Mouse (Mus musculus) midbrain, embryonic 10.5 days (tissue): ENCODE data around the gene Prr15l. TPM values are rescaled to one million over a fixed set of nuclear protein-coding genes. Genes with fewer than 3 reads are reported as not detected.

ENCODE experiments used
- DNase-seq: peaks from one replicate; pipeline ENCODE4 v3.0.0-alpha.2; 2017; ENCODE audit warnings: low spot score
- H3K27ac ChIP-seq: fragments of 300-500 bp; sonication (generic); replicated peaks from 2 replicates; pipeline ENCODE4 v1.5.1; 2016; ENCODE audit warnings: mild to moderate bottlenecking
- H3K27me3 ChIP-seq: fragments of 300-500 bp; sonication (generic); 2 replicates; pipeline ENCODE4 v1.6.1; 2016; ENCODE audit warnings: low read depth, mild to moderate bottlenecking; ENCODE audit not compliant: poor library complexity, severe bottlenecking
- H3K36me3 ChIP-seq: fragments of 300-500 bp; sonication (generic); 2 replicates; pipeline ENCODE4 v1.6.1; 2016; ENCODE audit warnings: mild to moderate bottlenecking, moderate library complexity
- H3K4me1 ChIP-seq: fragments of 300-500 bp; sonication (generic); 2 replicates; pipeline ENCODE4 v1.6.1; 2016
- H3K4me3 ChIP-seq: fragments of 300-500 bp; sonication (generic); 2 replicates; pipeline ENCODE4 v1.5.1; 2016; ENCODE audit warnings: mild to moderate bottlenecking, moderate library complexity
- H3K9me3 ChIP-seq: fragments of 300-500 bp; sonication (generic); replicated peaks from 2 replicates; pipeline ENCODE4 v1.6.1; 2016; ENCODE audit warnings: mild to moderate bottlenecking
- whole genome bisulfite sequencing: fragments of 180-500 bp; shearing (Covaris S2); methylation state at CpG from one replicate; pipeline ENCODE4 v1.1.7; 2016; 5-methylcytosine and 5-hydroxymethylcytosine counted together
- polyA plus RNA-seq: library from polyadenylated mRNA; unstranded; fragments of >200 nt; fragmentation: Nextera tagmentation; extraction: Ambion mirVana; gene quantifications from 2 replicates; pipeline ENCODE4 v1.2.1, GENCODE M21; 2016

Prr15l gene
- 0.04 and 0.05 TPM in 2 replicates for polyA plus RNA-seq

DNA sequence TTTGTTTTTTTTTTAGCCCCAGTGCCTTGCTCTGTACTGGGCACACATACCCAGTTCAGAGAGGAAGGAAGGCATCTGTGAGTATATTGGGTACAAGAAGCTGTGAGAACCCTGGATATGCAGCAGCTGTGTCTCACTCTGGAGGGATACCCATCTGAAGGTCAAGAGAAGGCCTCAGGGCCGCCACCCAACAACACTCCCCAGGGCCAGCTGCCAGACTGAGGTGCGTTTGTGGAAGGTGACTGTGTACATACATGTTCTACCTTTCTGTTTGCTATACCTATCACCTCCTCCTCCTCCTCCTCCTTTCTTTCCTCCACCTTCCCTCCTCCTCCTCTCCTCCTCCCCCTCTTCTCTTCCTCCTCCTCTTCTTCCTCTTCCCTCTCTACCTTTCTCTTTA is at the start of gene Prr15l:
TSS of gene Prr15l (plus strand) at position 17 of the 400 bp plus-strand sequence.
- DNase-seq = no peak
- Histone ChIP-seq H3K4me1 (peaks cover 20% of the 10 kb centered on the region), H3K36me3 (no peaks in the 10 kb centered on the region), H3K4me3 (no peak within 1 kb of the TSS), H3K9me3 (no peaks in the 10 kb centered on the region), H3K27me3 (peaks cover 34% of the 10 kb centered on the region), H3K27ac (no peak within 1 kb of the TSS; the same call in 1 of the 2 replicates)
- 68% methylated on average over 2 of the region's 2 CpGs for WGBS

DNA sequence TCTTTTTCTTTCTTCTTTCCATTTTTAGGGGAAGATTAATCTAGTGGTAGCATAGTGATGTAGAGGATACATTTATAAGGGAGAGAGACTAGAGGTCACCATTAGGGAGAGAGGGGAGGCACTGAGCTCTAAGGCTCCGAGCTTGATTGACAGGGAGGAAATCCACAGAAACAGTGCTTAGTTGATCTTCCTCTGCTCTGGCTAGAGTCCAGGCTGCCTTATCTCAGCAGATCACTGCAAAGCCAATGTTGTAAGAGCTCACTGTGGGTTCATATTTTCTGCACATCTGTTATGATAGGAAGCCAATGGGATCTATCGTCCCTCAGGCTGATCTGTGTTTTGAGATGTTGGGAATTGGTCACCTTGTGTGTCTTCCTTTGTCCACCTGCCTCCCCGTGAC is 49.2 kb upstream of the Prr15l start:
- 30% methylated on average over 3 of the region's 3 CpGs for WGBS
- H3K9me3 ChIP-seq = no peaks in the 10 kb centered on the region
- H3K4me3 ChIP-seq = peak overlapping the region; percentile 12; the same call in 1 of the 2 replicates
- no peaks in the 10 kb centered on the region for H3K27me3 ChIP-seq
- peak overlapping the region; percentile 99 for H3K27ac ChIP-seq
- peaks cover 75% of the 10 kb centered on the region for H3K4me1 ChIP-seq
- DNase-seq = peak; percentile 40
- no peaks in the 10 kb centered on the region for H3K36me3 ChIP-seq

DNA sequence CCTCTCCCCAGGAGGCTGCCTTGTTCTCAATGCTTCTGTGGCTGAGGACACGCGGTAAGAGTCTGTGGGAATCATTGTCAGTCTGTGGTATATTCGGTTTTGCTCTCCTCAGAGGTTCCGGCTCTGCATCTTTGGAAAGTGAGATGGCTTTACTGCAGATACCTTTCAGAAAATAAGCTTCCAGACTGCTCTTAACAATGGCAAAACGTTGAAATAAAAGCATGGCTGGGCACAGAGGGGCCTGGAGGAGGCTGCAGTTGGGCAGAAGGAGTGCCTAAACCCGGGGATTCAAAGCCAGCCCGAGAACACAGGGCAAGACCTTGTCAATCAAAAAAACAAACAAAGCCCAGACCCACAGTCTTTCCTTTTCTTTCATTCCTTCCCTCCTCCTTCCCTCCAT is 48.5 kb upstream of the Prr15l start:
- no peaks in the 10 kb centered on the region for H3K9me3 ChIP-seq
- peak overlapping the region; percentile 99 for H3K27ac ChIP-seq
- 15% methylated on average over 7 of the region's 7 CpGs for WGBS
- H3K4me1 ChIP-seq = peaks cover 74% of the 10 kb centered on the region
- H3K27me3 ChIP-seq = no peaks in the 10 kb centered on the region
- H3K36me3 ChIP-seq = no peaks in the 10 kb centered on the region
- H3K4me3 ChIP-seq = peak overlapping the region; percentile 12; the same call in 1 of the 2 replicates
- DNase-seq = peak; percentile 71

DNA sequence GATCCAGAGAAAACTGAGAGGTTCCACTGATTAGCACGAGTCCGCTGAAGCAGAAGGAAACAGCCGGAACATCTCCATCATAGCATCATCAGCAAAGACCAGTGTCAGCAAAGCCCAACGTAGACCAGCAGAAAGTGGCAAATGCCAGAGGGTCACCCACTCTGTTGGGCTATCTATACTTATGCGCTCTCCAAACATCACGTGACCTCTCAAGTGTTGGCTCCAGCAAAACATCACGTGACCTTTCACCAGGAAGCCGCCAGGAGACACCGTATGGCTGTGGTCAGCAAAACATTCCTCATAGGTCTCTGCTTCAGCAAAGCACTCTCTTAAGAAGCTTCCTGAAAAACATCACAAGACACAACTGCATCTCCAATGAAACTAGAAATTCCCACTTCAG is 47.6 kb upstream of the Prr15l start:
- Histone ChIP-seq H3K4me3 (no peak overlapping the region), H3K36me3 (no peaks in the 10 kb centered on the region), H3K27ac (peak overlapping the region; percentile 99), H3K9me3 (no peaks in the 10 kb centered on the region), H3K4me1 (peaks cover 74% of the 10 kb centered on the region), H3K27me3 (no peaks in the 10 kb centered on the region)
- WGBS = 93% methylated on average over 9 of the region's 9 CpGs
- no peak for DNase-seq

DNA sequence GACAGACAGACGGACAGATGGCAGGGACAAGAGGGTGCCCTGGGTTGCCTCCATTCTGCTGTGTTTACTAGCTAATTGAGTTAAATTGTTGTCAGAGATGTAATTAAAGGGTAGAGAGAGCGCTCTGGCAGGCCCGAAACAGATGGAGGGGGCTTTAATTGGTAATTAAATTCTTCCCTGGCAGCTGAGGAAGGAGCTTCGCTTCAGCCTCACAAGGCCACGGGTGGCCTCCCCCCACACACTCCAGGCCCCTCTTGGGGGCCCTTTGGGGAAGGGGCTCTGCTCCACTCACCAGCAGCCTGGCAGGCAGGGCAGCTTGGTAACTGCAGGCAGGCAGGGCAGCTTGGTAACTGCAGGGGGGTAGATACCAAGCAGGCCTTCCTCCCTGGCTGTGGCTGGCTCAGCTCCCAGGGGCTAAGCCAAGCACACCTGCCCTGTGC is 42.0 kb upstream of the Prr15l start:
- Histone ChIP-seq H3K27ac (peak overlapping the region; percentile 93), H3K4me3 (no peak overlapping the region), H3K4me1 (peaks cover 40% of the 10 kb centered on the region), H3K36me3 (no peaks in the 10 kb centered on the region), H3K27me3 (no peaks in the 10 kb centered on the region), H3K9me3 (no peaks in the 10 kb centered on the region)
- no peak for DNase-seq
- 31% methylated on average over 5 of the region's 5 CpGs for WGBS

DNA sequence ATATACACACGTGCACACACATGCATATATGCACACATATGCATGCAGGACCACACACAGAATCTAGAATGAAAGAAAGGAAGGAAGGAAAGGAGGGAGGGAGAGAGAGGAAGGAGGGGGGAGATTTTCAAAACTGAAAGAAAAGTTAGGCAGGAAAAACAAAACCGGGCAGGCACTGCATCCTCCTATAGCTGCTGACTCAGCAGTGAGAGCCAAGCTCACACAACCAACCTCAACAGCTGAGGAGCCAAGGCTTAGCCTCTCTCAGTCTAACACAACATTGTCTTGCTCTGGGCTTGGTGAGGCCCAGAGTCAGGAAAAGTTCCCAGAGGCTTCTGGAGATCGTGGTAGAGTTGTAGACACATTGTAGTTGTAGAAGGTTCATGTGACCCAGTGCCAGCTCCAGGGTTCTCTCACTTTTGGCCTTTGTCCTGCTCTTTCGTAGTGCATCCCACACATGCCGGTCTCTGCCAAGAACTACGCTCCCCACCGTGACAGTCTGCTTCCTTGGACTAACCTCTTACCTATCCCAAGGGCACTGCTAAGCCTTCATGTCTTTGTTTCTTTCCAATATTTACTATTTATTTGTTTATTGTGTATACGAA is 40.9 kb upstream of the Prr15l start:
- Histone ChIP-seq H3K27ac (peak overlapping the region; percentile 93), H3K36me3 (no peaks in the 10 kb centered on the region), H3K4me3 (no peak overlapping the region), H3K4me1 (peaks cover 47% of the 10 kb centered on the region), H3K27me3 (no peaks in the 10 kb centered on the region), H3K9me3 (no peaks in the 10 kb centered on the region)
- no peak for DNase-seq
- 89% methylated on average over 8 of the region's 8 CpGs for WGBS

DNA sequence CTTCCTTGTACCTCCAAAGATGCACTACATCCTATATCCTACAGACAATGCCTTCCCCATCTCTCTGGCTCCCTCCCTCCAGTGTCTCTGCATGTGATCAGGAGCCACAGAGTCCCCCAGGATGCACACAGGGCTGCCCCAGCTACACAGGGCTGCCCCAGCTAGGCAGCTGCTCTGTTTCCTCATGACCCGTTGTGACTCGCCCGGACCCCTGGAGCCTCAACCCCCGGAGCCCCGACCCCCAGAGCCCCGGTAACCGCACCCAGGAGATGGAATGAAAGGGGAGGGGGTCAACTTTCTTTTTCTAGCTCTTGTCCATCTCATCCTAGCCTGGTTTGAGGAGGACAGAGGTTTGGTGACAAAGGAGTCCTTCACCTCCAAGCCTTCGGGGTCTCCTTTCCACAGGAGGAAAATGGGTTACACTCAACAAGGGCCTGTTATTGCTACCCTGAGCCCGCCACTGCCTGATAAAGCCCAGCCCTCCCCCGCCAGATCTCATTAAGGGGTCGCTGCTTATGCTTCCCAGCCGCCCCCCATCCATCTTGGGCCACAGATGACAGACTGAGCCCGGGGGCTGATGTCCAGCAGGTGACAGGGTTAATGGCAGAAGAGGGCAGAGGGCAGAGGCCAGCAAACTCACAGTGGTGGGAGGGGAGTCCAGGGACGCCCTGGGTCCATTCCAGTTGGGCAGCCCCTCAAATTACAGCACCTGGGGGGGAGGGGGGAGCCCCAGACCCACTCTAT is 35.9 kb upstream of the Prr15l start:
- no peaks in the 10 kb centered on the region for H3K36me3 ChIP-seq
- no peak for DNase-seq
- H3K9me3 ChIP-seq = peaks cover 3% of the 10 kb centered on the region; the same call in 1 of the 2 replicates
- no peak overlapping the region for H3K4me3 ChIP-seq
- peaks cover 41% of the 10 kb centered on the region for H3K4me1 ChIP-seq
- H3K27me3 ChIP-seq = no peaks in the 10 kb centered on the region
- peak overlapping the region; percentile 93 for H3K27ac ChIP-seq
- 49% methylated on average over 14 of the region's 14 CpGs for WGBS

DNA sequence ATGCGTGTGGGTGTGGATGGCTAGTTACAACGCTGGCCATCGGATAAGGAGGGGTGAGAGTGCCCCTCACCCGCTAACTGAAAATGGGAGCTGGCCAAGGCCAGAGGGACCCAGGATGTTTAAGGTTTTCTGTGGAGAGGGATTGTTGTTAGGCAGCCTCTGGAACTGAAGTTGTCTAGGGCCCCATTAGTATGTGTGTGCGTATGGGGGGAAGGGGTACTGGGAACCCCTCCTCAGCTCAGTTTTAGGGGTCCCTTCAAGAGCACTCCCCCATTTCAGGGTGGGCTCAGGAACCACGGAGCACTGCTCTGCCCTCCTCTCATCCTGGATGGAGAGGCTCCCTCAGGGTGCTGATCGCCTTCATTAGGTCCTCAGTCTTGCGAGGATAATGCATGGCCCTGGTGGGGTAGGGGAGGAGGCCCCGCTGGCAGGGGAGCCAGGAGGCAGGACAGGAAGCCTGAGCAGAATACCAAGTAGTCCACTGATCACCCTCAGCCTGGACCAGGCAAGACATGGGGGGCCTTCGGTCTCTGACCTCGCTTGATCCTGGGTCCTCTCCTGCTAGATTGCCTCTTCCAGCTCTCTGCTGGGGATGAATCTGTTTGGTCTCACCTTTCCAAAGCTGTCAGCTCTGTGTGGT is 34.6 kb upstream of the Prr15l start:
- H3K9me3 ChIP-seq = peaks cover 3% of the 10 kb centered on the region; the same call in 1 of the 2 replicates
- H3K4me1 ChIP-seq = peaks cover 51% of the 10 kb centered on the region
- no peaks in the 10 kb centered on the region for H3K27me3 ChIP-seq
- DNase-seq = no peak
- H3K36me3 ChIP-seq = no peaks in the 10 kb centered on the region
- peak overlapping the region; percentile 93 for H3K27ac ChIP-seq
- 0 out of 2 replicates have a peak overlapping the region, but pooled peaks have one; percentile 10 for H3K4me3 ChIP-seq
- WGBS = 57% methylated on average over 11 of the region's 11 CpGs

DNA sequence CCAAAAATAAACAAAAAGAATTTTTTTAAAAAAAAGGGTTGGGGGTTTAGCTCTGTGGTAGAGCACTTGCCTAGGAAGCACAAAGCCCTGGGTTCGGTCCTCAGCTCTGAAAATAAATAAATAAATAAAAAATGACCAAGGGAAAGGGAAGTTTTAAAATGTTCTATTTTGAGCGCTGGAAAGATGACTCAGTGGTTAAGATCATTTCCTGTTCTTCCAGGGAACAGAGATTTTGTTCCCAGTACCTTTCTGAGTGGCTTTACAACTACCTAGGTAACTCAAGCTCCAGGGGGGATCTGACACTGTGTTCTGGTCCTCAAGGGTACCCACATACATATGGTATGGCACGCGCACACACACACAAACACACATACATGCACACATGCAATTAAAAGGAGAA is 32.0 kb upstream of the Prr15l start:
- Histone ChIP-seq H3K4me3 (no peak overlapping the region), H3K4me1 (peaks cover 75% of the 10 kb centered on the region), H3K9me3 (peaks cover 3% of the 10 kb centered on the region; the same call in 1 of the 2 replicates), H3K27me3 (no peaks in the 10 kb centered on the region), H3K36me3 (no peaks in the 10 kb centered on the region), H3K27ac (peak overlapping the region; percentile 93)
- WGBS = 93% methylated on average over 4 of the region's 4 CpGs
- no peak for DNase-seq

DNA sequence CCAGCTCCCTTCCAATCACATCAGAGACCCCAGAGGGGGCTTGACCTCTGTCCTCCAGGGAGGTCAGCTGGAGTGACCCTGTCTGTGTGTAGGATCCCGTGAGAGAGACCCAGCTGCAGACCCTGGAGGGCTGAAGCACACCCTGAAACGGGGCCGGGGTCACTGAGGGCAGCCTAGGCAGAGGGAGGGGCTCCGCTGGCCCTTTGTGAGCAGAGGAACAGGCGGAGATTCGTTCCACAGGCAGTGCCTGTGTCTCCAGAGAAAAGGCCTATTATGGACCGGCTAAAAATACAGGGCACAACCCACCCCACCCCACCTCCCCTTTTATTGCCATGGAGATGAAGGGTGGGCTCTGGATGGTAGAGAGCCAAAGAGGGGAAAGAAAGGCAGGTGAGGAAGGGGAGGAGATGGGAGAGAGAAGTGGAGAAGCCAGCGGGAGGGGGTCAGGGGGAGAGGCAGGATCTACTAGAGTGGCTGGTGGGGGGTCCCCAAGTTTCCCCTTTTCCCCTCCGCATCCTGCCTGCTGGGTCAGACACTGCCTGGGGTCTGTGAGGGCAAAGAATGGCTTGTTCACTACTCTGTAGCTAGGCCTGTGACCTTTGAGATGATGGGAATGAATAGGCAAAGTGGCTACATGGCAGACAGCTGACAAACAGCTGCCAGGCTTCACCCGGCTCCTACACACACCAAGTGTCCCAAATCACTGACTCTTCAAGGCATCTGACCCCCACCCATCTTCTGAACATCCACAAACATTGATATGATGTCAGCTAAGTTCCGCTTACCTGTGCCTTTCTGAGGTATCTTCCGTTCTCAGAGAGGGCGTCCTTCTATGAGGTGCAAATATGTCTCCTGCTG is 28.2 kb upstream of the Prr15l start:
- 21% methylated on average over 13 of the region's 13 CpGs for WGBS
- H3K4me1 ChIP-seq = peaks cover 84% of the 10 kb centered on the region

DNA sequence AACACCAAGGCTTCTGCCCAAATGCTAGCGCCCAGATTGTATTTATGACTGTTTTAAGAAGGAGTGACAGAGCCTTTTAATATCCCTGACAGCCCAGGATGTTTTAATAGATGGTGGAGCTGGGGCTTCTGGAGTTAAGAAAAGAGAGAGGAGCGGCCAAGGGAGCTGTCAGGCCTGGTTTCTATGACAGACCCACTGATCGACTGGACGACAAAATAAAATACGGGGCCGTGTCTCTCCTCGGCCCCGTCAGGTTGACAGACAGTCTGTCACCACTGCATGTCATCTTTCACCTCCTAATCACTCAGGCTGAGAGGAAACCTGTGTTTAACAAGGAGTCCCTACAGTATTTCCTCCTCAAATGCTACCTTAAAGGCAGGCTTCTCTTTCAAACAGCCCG is 26.6 kb upstream of the Prr15l start:
- peak; percentile 27 for DNase-seq
- Histone ChIP-seq H3K27ac (peak overlapping the region; percentile 97), H3K4me1 (peaks cover 95% of the 10 kb centered on the region), H3K4me3 (no peak overlapping the region), H3K36me3 (peaks cover 5% of the 10 kb centered on the region), H3K9me3 (no peaks in the 10 kb centered on the region), H3K27me3 (no peaks in the 10 kb centered on the region)
- WGBS = 53% methylated on average over 9 of the region's 9 CpGs

More for the DNA sequence above, 28.2 kb upstream of the Prr15l start:
- Histone ChIP-seq H3K36me3 (no peaks in the 10 kb centered on the region), H3K27ac (peak overlapping the region; percentile 97), H3K9me3 (no peaks in the 10 kb centered on the region), H3K4me3 (peak overlapping the region; percentile 32; the same call in 1 of the 2 replicates), H3K27me3 (no peaks in the 10 kb centered on the region)
- peak; percentile 98 for DNase-seq
